Mouse (Mus musculus): ENCODE measurements at regions not wholly inside any gene's neighbourhood (a gene's known extent, or its start where the extent isn't known, plus 50 kb on each side); places are given as distances from the start of the nearest gene placed in this dataset.

GRCm38 (mm10) chr5:73749791-73750190 lies 98.6 kb downstream of the Spata18 start:
- no peak overlapping the region for H3K4me3 ChIP-seq (ENCODE audit: low read depth, low read length)
- DNase-seq (ENCODE audit: low spot score) = no peak
- no peaks in the 10 kb centered on the region for H3K4me1 ChIP-seq (ENCODE audit: insufficient read depth, low read depth, low read length)
- no peaks in the 10 kb centered on the region for H3K9me3 ChIP-seq (replicated peaks)
- no peak for TF ChIP-seq TAL1 (conservative IDR thresholded peaks at IDR 0.05; ENCODE audit: low read depth, low read length)
- no peak for TF ChIP-seq GATA2 (IDR thresholded peaks at IDR 0.05; ENCODE audit: borderline replicate concordance, low read depth, low read length)
- no peak for TF ChIP-seq GATA1 (IDR thresholded peaks at IDR 0.05; ENCODE audit: borderline replicate concordance, low read length)
- no peak for TF ChIP-seq POLR2AphosphoS5 (IDR thresholded peaks at IDR 0.05; ENCODE audit: insufficient replicate concordance, low read depth, low read length)
- no peak for TF ChIP-seq CTCF (IDR thresholded peaks at IDR 0.05; ENCODE audit: low read depth, low read length)
- peaks cover 4% of the 10 kb centered on the region; the same call in 1 of the 2 replicates for H3K27me3 ChIP-seq (ENCODE audit: insufficient read depth, low read length)
- no peak for ATAC-seq (ENCODE audit: extremely low read depth, insufficient number of reproducible peaks, low FRiP score, poor library complexity, severe bottlenecking)
- no peaks in the 10 kb centered on the region for H3K36me3 ChIP-seq (replicated peaks)

GRCm38 (mm10) chr5:73752225-73752644 lies 101.1 kb downstream of the Spata18 start:
- H3K9me3 ChIP-seq (replicated peaks) = no peaks in the 10 kb centered on the region
- no peaks in the 10 kb centered on the region for H3K4me1 ChIP-seq (ENCODE audit: insufficient read depth, low read depth, low read length)
- ATAC-seq (ENCODE audit: extremely low read depth, insufficient number of reproducible peaks, low FRiP score, poor library complexity, severe bottlenecking) (no peak), DNase-seq (ENCODE audit: low spot score) (no peak)
- H3K4me3 ChIP-seq (ENCODE audit: low read depth, low read length) = no peak overlapping the region
- H3K27me3 ChIP-seq (ENCODE audit: insufficient read depth, low read length) = peaks cover 4% of the 10 kb centered on the region; the same call in 1 of the 2 replicates
- no peak for TF ChIP-seq GATA1 (IDR thresholded peaks at IDR 0.05; ENCODE audit: borderline replicate concordance, low read length)
- no peak for TF ChIP-seq POLR2AphosphoS5 (IDR thresholded peaks at IDR 0.05; ENCODE audit: insufficient replicate concordance, low read depth, low read length)
- no peak for TF ChIP-seq GATA2 (IDR thresholded peaks at IDR 0.05; ENCODE audit: borderline replicate concordance, low read depth, low read length)
- no peaks in the 10 kb centered on the region for H3K36me3 ChIP-seq (replicated peaks)

- ATAC-seq (ENCODE audit: extremely low read depth, insufficient number of reproducible peaks, low FRiP score, poor library complexity, severe bottlenecking) = no peak
- Histone ChIP-seq H3K36me3 (replicated peaks) (no peaks in the 10 kb centered on the region), H3K4me3 (ENCODE audit: low read depth, low read length) (no peak overlapping the region), H3K27me3 (ENCODE audit: insufficient read depth, low read length) (peaks cover 7% of the 10 kb centered on the region), H3K4me1 (ENCODE audit: insufficient read depth, low read depth, low read length) (no peaks in the 10 kb centered on the region), H3K9me3 (replicated peaks) (no peaks in the 10 kb centered on the region)
- TF ChIP-seq GATA1 (IDR thresholded peaks at IDR 0.05; ENCODE audit: borderline replicate concordance, low read length) (no peak), CTCF (IDR thresholded peaks at IDR 0.05; ENCODE audit: low read depth, low read length) (no peak), TAL1 (conservative IDR thresholded peaks at IDR 0.05; ENCODE audit: low read depth, low read length) (no peak), POLR2AphosphoS5 (IDR thresholded peaks at IDR 0.05; ENCODE audit: insufficient replicate concordance, low read depth, low read length) (no peak), GATA2 (IDR thresholded peaks at IDR 0.05; ENCODE audit: borderline replicate concordance, low read depth, low read length) (no peak)
- DNase-seq (ENCODE audit: low spot score) = no peak
These were observed 102.6 kb downstream of the Spata18 start for GRCm38 (mm10) chr5:73753827-73754226.

- Histone ChIP-seq H3K4me3 (ENCODE audit: low read depth, low read length) (no peak overlapping the region), H3K9me3 (replicated peaks) (no peaks in the 10 kb centered on the region), H3K27me3 (ENCODE audit: insufficient read depth, low read length) (peaks cover 5% of the 10 kb centered on the region), H3K36me3 (replicated peaks) (no peaks in the 10 kb centered on the region), H3K4me1 (ENCODE audit: insufficient read depth, low read depth, low read length) (no peaks in the 10 kb centered on the region)
- no peak for DNase-seq (ENCODE audit: low spot score)
- ATAC-seq (ENCODE audit: extremely low read depth, insufficient number of reproducible peaks, low FRiP score, poor library complexity, severe bottlenecking) = no peak
- TF ChIP-seq TAL1 (conservative IDR thresholded peaks at IDR 0.05; ENCODE audit: low read depth, low read length) (no peak), GATA1 (IDR thresholded peaks at IDR 0.05; ENCODE audit: borderline replicate concordance, low read length) (no peak)
These were observed 107.4 kb downstream of the Spata18 start for GRCm38 (mm10) chr5:73758534-73758933.

GRCm38 (mm10) chr5:73761236-73761635 lies 110.1 kb downstream of the Spata18 start:
- DNase-seq (ENCODE audit: low spot score) (no peak), ATAC-seq (ENCODE audit: extremely low read depth, insufficient number of reproducible peaks, low FRiP score, poor library complexity, severe bottlenecking) (no peak)
- Histone ChIP-seq H3K4me3 (ENCODE audit: low read depth, low read length) (no peak overlapping the region), H3K9me3 (replicated peaks) (no peaks in the 10 kb centered on the region), H3K36me3 (replicated peaks) (no peaks in the 10 kb centered on the region), H3K4me1 (ENCODE audit: insufficient read depth, low read depth, low read length) (no peaks in the 10 kb centered on the region), H3K27me3 (ENCODE audit: insufficient read depth, low read length) (peaks cover 3% of the 10 kb centered on the region; the same call in 1 of the 2 replicates)
- TF ChIP-seq CTCF (IDR thresholded peaks at IDR 0.05; ENCODE audit: low read depth, low read length) (no peak), POLR2AphosphoS5 (IDR thresholded peaks at IDR 0.05; ENCODE audit: insufficient replicate concordance, low read depth, low read length) (no peak), GATA1 (IDR thresholded peaks at IDR 0.05; ENCODE audit: borderline replicate concordance, low read length) (no peak), GATA2 (IDR thresholded peaks at IDR 0.05; ENCODE audit: borderline replicate concordance, low read depth, low read length) (no peak), TAL1 (conservative IDR thresholded peaks at IDR 0.05; ENCODE audit: low read depth, low read length) (no peak)

GRCm38 (mm10) chr5:73761709-73762108 lies 110.5 kb downstream of the Spata18 start:
- ATAC-seq (ENCODE audit: extremely low read depth, insufficient number of reproducible peaks, low FRiP score, poor library complexity, severe bottlenecking) = no peak
- DNase-seq (ENCODE audit: low spot score) = no peak
- Histone ChIP-seq H3K36me3 (replicated peaks) (no peaks in the 10 kb centered on the region), H3K4me3 (ENCODE audit: low read depth, low read length) (no peak overlapping the region), H3K27me3 (ENCODE audit: insufficient read depth, low read length) (peaks cover 3% of the 10 kb centered on the region; the same call in 1 of the 2 replicates), H3K9me3 (replicated peaks) (no peaks in the 10 kb centered on the region), H3K4me1 (ENCODE audit: insufficient read depth, low read depth, low read length) (no peaks in the 10 kb centered on the region)
- TF ChIP-seq GATA2 (IDR thresholded peaks at IDR 0.05; ENCODE audit: borderline replicate concordance, low read depth, low read length) (no peak), GATA1 (IDR thresholded peaks at IDR 0.05; ENCODE audit: borderline replicate concordance, low read length) (no peak), TAL1 (conservative IDR thresholded peaks at IDR 0.05; ENCODE audit: low read depth, low read length) (no peak), CTCF (IDR thresholded peaks at IDR 0.05; ENCODE audit: low read depth, low read length) (no peak), POLR2AphosphoS5 (IDR thresholded peaks at IDR 0.05; ENCODE audit: insufficient replicate concordance, low read depth, low read length) (no peak)

- no peaks in the 10 kb centered on the region for H3K27me3 ChIP-seq (ENCODE audit: insufficient read depth, low read length)
- H3K4me1 ChIP-seq (ENCODE audit: insufficient read depth, low read depth, low read length) = no peaks in the 10 kb centered on the region
- no peaks in the 10 kb centered on the region for H3K36me3 ChIP-seq (replicated peaks)
- ATAC-seq (ENCODE audit: extremely low read depth, insufficient number of reproducible peaks, low FRiP score, poor library complexity, severe bottlenecking) = no peak
- no peak overlapping the region for H3K4me3 ChIP-seq (ENCODE audit: low read depth, low read length)
- no peak for DNase-seq (ENCODE audit: low spot score)
- no peak for TF ChIP-seq TAL1 (conservative IDR thresholded peaks at IDR 0.05; ENCODE audit: low read depth, low read length)
- no peak for TF ChIP-seq GATA1 (IDR thresholded peaks at IDR 0.05; ENCODE audit: borderline replicate concordance, low read length)
- TF ChIP-seq GATA2 (IDR thresholded peaks at IDR 0.05; ENCODE audit: borderline replicate concordance, low read depth, low read length) = no peak
- TF ChIP-seq POLR2AphosphoS5 (IDR thresholded peaks at IDR 0.05; ENCODE audit: insufficient replicate concordance, low read depth, low read length) = no peak
- TF ChIP-seq CTCF (IDR thresholded peaks at IDR 0.05; ENCODE audit: low read depth, low read length) = no peak
- no peaks in the 10 kb centered on the region for H3K9me3 ChIP-seq (replicated peaks)
These were observed 113.0 kb downstream of the Spata18 start for GRCm38 (mm10) chr5:73764226-73764625.

All from G1E (cell line).